Mouse (Mus musculus) spleen, adult 10 weeks (tissue): Measurements from ENCODE around the gene Oosp1. TPM values are rescaled to one million over a fixed set of nuclear protein-coding genes. Genes with fewer than 3 reads are reported as not detected.

ENCODE experiments used
- polyA plus RNA-seq: library from polyadenylated mRNA; stranded (reverse); fragments of 350-450 nt; fragmentation: Illumina TruSeq; extraction: RNeasy Lipid Tissue Mini Kit (QIAGEN cat#74804); gene quantifications from one replicate; pipeline ENCODE4 v1.2.3, GENCODE M21; 2015; ENCODE audit warnings: low replicate concordance; ENCODE audit not compliant: insufficient read depth

The Oosp1 gene
- 8.4 TPM for polyA plus RNA-seq

DNA sequence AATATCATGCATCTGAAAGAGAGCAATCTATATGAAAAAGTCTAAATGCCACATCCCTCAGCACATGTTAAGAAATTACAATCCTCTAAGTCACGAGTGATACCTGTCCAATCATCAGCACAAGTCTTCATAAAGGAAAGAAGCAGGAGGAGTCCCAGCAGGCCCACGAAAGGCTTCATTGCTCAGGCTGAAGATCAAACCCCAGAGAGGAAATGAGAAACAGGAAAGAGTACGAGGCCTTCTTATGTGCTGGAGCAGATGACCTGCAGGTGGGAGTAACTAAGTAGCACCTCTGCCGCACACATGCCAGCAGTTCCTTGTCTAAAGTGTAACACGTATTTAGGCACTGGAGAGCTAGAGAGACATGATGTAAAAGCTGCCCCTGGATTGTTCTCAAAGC lies at the start of gene Oosp1:
TSS of gene Oosp1 (minus strand) at position 312 of the 400 bp plus-strand sequence.

DNA sequence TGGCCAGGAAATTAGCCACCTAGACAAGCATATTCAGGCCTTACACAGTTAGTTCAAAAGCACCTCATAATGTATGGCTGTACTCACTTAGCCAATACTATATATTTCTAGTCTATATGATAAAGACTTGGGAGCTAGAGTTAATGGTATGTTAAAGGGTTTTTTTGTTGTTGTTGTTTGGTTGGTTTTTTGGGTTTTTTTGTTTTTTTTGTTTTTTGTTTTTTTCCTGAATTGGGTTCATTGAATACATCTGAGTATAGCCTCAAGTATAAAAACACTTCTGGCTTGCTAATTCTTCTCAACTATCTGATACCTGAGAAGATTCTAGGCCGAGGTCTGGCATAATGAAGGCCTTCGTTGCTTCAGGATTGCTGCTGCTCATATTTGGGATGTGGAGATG lies 5.8 kb upstream of the Oosp1 start, which contains the start of gene Oosp3:
TSS of gene Oosp3 (plus strand) at position 301 of the 400 bp plus-strand sequence.

DNA sequence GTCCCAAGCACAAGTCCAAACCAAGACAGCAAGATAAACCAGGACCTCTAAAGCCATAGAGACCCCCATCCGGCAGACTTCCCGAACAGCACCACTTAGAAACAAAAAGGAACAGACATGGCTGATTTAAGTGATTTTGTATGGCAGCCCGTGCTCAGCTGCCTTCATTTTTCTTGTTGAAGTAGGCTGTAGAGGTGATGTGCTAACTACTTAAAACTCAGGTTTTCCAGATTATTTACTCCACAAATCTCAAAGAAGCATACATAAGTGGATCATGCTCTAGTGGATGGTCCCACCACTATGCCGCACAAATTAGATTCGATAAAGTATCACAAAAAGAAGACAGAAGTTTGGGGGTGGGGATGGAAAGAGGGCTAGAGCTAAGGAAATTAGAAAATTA lies 30.5 kb downstream of the Oosp1 start, which contains the start of gene Oosp2:
TSS of gene Oosp2 (minus strand) at position 101 of the 400 bp plus-strand sequence.

DNA sequence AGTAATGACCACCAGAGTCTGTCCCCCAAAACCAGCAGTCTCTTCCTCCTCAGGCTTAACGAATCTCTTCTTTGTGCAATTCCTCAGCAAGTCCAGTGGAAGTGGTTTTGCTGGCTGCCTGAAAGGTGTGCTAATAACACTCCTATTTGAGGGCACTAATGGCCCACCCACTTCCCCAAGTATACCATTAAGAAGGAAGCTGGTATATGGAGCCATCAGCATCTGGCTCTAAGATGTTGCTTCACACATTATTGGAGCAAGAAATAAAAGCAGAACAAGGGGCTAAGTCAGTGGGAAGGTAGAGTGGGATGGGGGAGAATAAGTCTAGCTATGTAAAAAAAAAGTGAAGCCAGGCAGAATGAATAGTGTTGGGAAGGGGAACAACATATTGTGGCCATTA lies 50.2 kb downstream of the Oosp1 start, which contains the start of gene Ms4a3:
TSS of gene Ms4a3 (minus strand) at position 120 of the 400 bp plus-strand sequence.

DNA sequence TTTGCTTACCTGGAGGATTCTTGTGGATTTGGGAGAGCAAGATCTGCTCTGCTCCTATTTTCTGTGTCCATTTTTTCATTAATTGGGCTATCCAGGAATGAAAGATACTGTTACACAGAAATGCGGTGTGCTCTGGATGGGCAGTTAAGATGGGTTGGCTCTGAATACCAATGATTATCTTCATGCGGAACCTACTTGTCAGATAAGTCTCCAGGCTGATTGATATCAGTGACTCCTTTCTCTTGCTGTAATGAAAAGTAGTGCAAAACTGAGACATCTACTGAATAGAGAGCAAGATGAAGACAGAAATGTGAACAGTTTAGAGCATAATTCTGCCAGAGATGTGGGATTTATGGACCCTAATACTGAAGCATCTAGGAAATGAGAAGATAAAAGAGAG lies 67.4 kb downstream of the Oosp1 start, which contains the start of gene Ms4a2:
TSS of gene Ms4a2 (minus strand) at position 169 of the 400 bp plus-strand sequence.

Other genes with a start within 250 kb of the Oosp1 start
- 535 TPM for gene Ms4a4b, start 247.6 kb downstream of the Oosp1 start, polyA plus RNA-seq
- gene Ms4a6c, start 221.8 kb downstream of the Oosp1 start, polyA plus RNA-seq = 131 TPM
- gene Gm8369, start 205.2 kb downstream of the Oosp1 start, polyA plus RNA-seq = 245 TPM
- gene Ms4a6b, start 174.6 kb downstream of the Oosp1 start, polyA plus RNA-seq = 285 TPM
- gene Ms4a4d, start 154.3 kb downstream of the Oosp1 start, polyA plus RNA-seq = 25.1 TPM
- gene Ms4a6d, start 86.3 kb downstream of the Oosp1 start, polyA plus RNA-seq = 11.1 TPM
- gene Ms4a2, start 67.4 kb downstream of the Oosp1 start, polyA plus RNA-seq = 2.0 TPM
- 0.83 TPM for gene Ms4a3, start 50.3 kb downstream of the Oosp1 start, polyA plus RNA-seq
- gene Oosp2, start 30.6 kb downstream of the Oosp1 start, polyA plus RNA-seq = 1.3 TPM
- not detected for gene Oosp3, start 5.9 kb upstream of the Oosp1 start, polyA plus RNA-seq
- gene Gif, start 56.4 kb upstream of the Oosp1 start, polyA plus RNA-seq = not detected
- gene Mrpl16, start 79.2 kb upstream of the Oosp1 start, polyA plus RNA-seq = 31.9 TPM
- gene Stx3, start 128.3 kb upstream of the Oosp1 start, polyA plus RNA-seq = 7.6 TPM
- gene Olfr1417, start 148.1 kb upstream of the Oosp1 start, polyA plus RNA-seq = not detected
- not detected for gene Olfr1418, start 169.9 kb upstream of the Oosp1 start, polyA plus RNA-seq
- not detected for gene Olfr1419, start 184.0 kb upstream of the Oosp1 start, polyA plus RNA-seq
- gene Olfr1420, start 195.4 kb upstream of the Oosp1 start, polyA plus RNA-seq = not detected
- gene Patl1, start 221.2 kb upstream of the Oosp1 start, polyA plus RNA-seq = 38.9 TPM